Mouse (Mus musculus): ENCODE data around the gene Usf2. TPM values are rescaled to one million over a fixed set of nuclear protein-coding genes. Genes with fewer than 3 reads are reported as not detected.

Gene Usf2
- total and polyA plus RNA-seq, 3 experiments = 42.0 to 103 (median 47.0) TPM

DNA sequence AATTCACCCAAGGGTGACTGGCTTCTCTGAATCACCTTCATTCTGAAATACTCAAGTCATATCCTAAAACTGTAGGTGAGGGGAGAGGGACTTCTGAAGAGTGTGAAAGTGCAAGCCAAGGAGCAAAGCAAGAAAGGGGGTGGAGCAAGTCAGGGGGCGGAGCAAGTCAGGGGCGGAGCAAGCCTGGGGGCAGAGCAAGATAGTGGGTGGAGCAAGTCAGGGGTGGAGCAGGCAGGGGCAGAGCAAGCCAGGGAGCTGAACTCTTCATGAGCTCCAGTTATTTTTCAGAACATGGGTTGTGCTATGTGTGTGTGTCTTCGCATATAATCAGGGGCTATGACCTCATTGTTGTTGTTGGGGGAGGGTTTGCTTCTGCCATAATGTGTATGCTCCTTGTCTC, 36.4 kb downstream of the Usf2 start:
- H3K79me2 ChIP-seq (replicated peaks; ENCODE audit: control insufficient read depth, extremely low read depth, insufficient read depth, poor library complexity, severe bottlenecking) = no peaks in the 10 kb centered on the region
- no peaks in the 10 kb centered on the region for H3K27me3 ChIP-seq (replicated peaks)
- no peaks in the 10 kb centered on the region for H3K36me3 ChIP-seq (replicated peaks in 1 of 2; ENCODE audit: control insufficient read depth in 1 of 2, insufficient read depth in 1 of 2, low read length in 1 of 2)
- dilution Hi-C loops (cut with MboI; ENCODE audit: extremely low pct_ligation_motif_present, extremely low pct_unique_long_range_greater_than_20kb, low sequenced_read_pairs) = no loop called here
- no peaks in the 10 kb centered on the region for H3K9me3 ChIP-seq (replicated peaks; ENCODE audit: low read length)
- H3K4me3 ChIP-seq (replicated peaks in 1 of 3; ENCODE audit: low read depth in 2 of 3, low read length in 2 of 3, poor library complexity in 1 of 3) = no peak overlapping the region
- DNase-seq (ENCODE audit: extremely low read depth) = peak; percentile 41
- peaks cover 5 to 15% of the 10 kb centered on the region in 2 experiments; a peak in 3 of 4 replicates for H3K4me1 ChIP-seq (ENCODE audit: control insufficient read depth in 1 of 2, insufficient read depth in 2 of 2)
- no peak overlapping the region for H3K9ac ChIP-seq (ENCODE audit: insufficient read depth, low read depth)
- TF ChIP-seq CHD2 (IDR thresholded peaks at IDR 0.05; ENCODE audit: low read length) = no peak
- no peak for TF ChIP-seq EP300 (IDR thresholded peaks at IDR 0.05; ENCODE audit: low read length)
- no peak for TF ChIP-seq ZKSCAN1 (IDR thresholded peaks at IDR 0.05; ENCODE audit: borderline replicate concordance, low read depth, low read length)
- no peak overlapping the region for H3K27ac ChIP-seq (ENCODE audit: insufficient read depth, low read depth)
- H3K4me2 ChIP-seq (ENCODE audit: insufficient read depth, low read depth, poor library complexity, severe bottlenecking) = no peak overlapping the region
- in situ Hi-C loops (cut with MboI; ENCODE audit: low pct_ligation_motif_present, low pct_unique_long_range_greater_than_20kb, low sequenced_read_pairs) = no loop called here

GRCm38 (mm10) chr7:30917219-30917618, 39.4 kb downstream of the Usf2 start:
- DNase-seq (ENCODE audit: extremely low read depth) = no peak
- dilution Hi-C loops (cut with MboI; ENCODE audit: extremely low pct_ligation_motif_present, extremely low pct_unique_long_range_greater_than_20kb, low sequenced_read_pairs) (no loop called here), in situ Hi-C loops (cut with MboI; ENCODE audit: low pct_ligation_motif_present, low pct_unique_long_range_greater_than_20kb, low sequenced_read_pairs) (no loop called here)
- Histone ChIP-seq H3K9me3 (replicated peaks; ENCODE audit: low read length) (no peaks in the 10 kb centered on the region), H3K36me3 (replicated peaks in 1 of 2; ENCODE audit: control insufficient read depth in 1 of 2, insufficient read depth in 1 of 2, low read length in 1 of 2) (no peaks in the 10 kb centered on the region), H3K27me3 (replicated peaks) (no peaks in the 10 kb centered on the region), H3K4me2 (ENCODE audit: insufficient read depth, low read depth, poor library complexity, severe bottlenecking) (no peak overlapping the region), H3K9ac (ENCODE audit: insufficient read depth, low read depth) (no peak overlapping the region), H3K27ac (ENCODE audit: insufficient read depth, low read depth) (no peak overlapping the region), H3K79me2 (replicated peaks; ENCODE audit: control insufficient read depth, extremely low read depth, insufficient read depth, poor library complexity, severe bottlenecking) (no peaks in the 10 kb centered on the region), H3K4me3 (replicated peaks in 1 of 3; ENCODE audit: low read depth in 2 of 3, low read length in 2 of 3, poor library complexity in 1 of 3) (no peak overlapping the region), H3K4me1 (ENCODE audit: control insufficient read depth in 1 of 2, insufficient read depth in 2 of 2) (peaks cover 5 to 15% of the 10 kb centered on the region in 2 experiments; a peak in 3 of 4 replicates)
- no peak for TF ChIP-seq BHLHE40 (IDR thresholded peaks at IDR 0.05; ENCODE audit: low read depth, low read length)
- no peak for TF ChIP-seq TCF12 (IDR thresholded peaks at IDR 0.05; ENCODE audit: low read depth, low read length)
- no peak for TF ChIP-seq RCOR1 (conservative IDR thresholded peaks at IDR 0.05; ENCODE audit: low read depth, low read length)
- no peak for TF ChIP-seq USF1 (IDR thresholded peaks at IDR 0.05; ENCODE audit: low read depth, low read length)
- no peak for TF ChIP-seq ETS1 (conservative IDR thresholded peaks at IDR 0.05; ENCODE audit: low read depth, low read length)
- TF ChIP-seq MAX (IDR thresholded peaks at IDR 0.05; ENCODE audit: low read length) = no peak
- TF ChIP-seq HCFC1 (IDR thresholded peaks at IDR 0.05; ENCODE audit: low read depth, low read length) = no peak

DNA sequence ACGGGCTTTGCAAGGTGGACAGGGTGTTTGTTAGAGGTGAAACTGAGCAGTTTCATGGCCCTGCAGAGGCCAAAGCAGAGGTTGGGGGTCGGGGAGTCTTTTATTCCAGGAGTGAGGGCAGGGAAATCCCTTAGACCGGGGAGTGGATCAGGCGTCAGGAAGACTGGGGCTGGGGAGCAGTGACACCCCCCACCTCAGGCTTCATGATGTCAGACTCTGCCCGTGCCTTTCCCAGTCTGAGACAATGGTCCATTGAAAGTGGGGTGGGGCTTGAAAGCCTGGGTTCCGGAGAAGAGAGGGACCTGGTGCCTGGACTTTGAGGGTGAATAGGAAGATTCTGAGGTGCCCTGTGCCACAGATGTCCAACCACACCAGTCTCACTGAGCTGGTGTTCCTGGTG, 39.9 kb downstream of the Usf2 start:
- dilution Hi-C loops (cut with MboI; ENCODE audit: extremely low pct_ligation_motif_present, extremely low pct_unique_long_range_greater_than_20kb, low sequenced_read_pairs) = no loop called here
- in situ Hi-C loops (cut with MboI; ENCODE audit: low pct_ligation_motif_present, low pct_unique_long_range_greater_than_20kb, low sequenced_read_pairs) = no loop called here
- Histone ChIP-seq H3K9me3 (replicated peaks; ENCODE audit: low read length) (no peaks in the 10 kb centered on the region), H3K79me2 (replicated peaks; ENCODE audit: control insufficient read depth, extremely low read depth, insufficient read depth, poor library complexity, severe bottlenecking) (no peaks in the 10 kb centered on the region), H3K36me3 (replicated peaks in 1 of 2; ENCODE audit: control insufficient read depth in 1 of 2, insufficient read depth in 1 of 2, low read length in 1 of 2) (no peaks in the 10 kb centered on the region), H3K4me1 (ENCODE audit: control insufficient read depth in 1 of 2, insufficient read depth in 2 of 2) (peaks cover 5 to 15% of the 10 kb centered on the region in 2 experiments; a peak in 3 of 4 replicates), H3K27me3 (replicated peaks) (no peaks in the 10 kb centered on the region), H3K4me2 (ENCODE audit: insufficient read depth, low read depth, poor library complexity, severe bottlenecking) (no peak overlapping the region), H3K27ac (ENCODE audit: insufficient read depth, low read depth) (no peak overlapping the region), H3K9ac (ENCODE audit: insufficient read depth, low read depth) (no peak overlapping the region), H3K4me3 (replicated peaks in 1 of 3; ENCODE audit: low read depth in 2 of 3, low read length in 2 of 3, poor library complexity in 1 of 3) (no peak overlapping the region)
- no peak for DNase-seq (ENCODE audit: extremely low read depth)
- TF ChIP-seq ZNF384 (IDR thresholded peaks at IDR 0.05; ENCODE audit: low read depth, low read length) (no peak), HCFC1 (IDR thresholded peaks at IDR 0.05; ENCODE audit: low read depth, low read length) (no peak), PAX5 (IDR thresholded peaks at IDR 0.05; ENCODE audit: low read length) (no peak), MAX (IDR thresholded peaks at IDR 0.05; ENCODE audit: low read length) (no peak), ZKSCAN1 (IDR thresholded peaks at IDR 0.05; ENCODE audit: borderline replicate concordance, low read depth, low read length) (no peak), KAT2A (IDR thresholded peaks at IDR 0.05; ENCODE audit: insufficient replicate concordance, low read length) (no peak), JUND (conservative IDR thresholded peaks at IDR 0.05; ENCODE audit: low read depth, low read length) (no peak), JUN (IDR thresholded peaks at IDR 0.05; ENCODE audit: insufficient read depth, low read depth, low read length) (no peak), SIN3A (IDR thresholded peaks at IDR 0.05; ENCODE audit: low read length) (no peak), EP300 (IDR thresholded peaks at IDR 0.05; ENCODE audit: low read length) (no peak)

All from CH12.LX (cell line).